Mouse (Mus musculus) CH12.LX (cell line): ENCODE measurements around the gene Olfr71. TPM values are rescaled to one million over a fixed set of nuclear protein-coding genes. Genes with fewer than 3 reads are reported as not detected.

Experiments
- DNase-seq: peaks from one replicate; pipeline ENCODE4 v3.0.0-alpha.2; 2013; ENCODE audit errors: extremely low read depth
- H3K27ac ChIP-seq: 2 replicates; pipeline ENCODE4 v1.5.1; 2012; ENCODE audit warnings: low read depth, mild to moderate bottlenecking, control low read depth, moderate library complexity; ENCODE audit not compliant: insufficient read depth
- H3K27me3 ChIP-seq: replicated peaks from 2 replicates; pipeline ENCODE3; 2012; ENCODE audit warnings: inconsistent platforms
- H3K36me3 ChIP-seq, 2 experiments: replicated peaks in 1 of 2; 2 replicates each; pipeline versions ENCODE3 to v1.6.1; 2012; ENCODE audit warnings: inconsistent platforms in 1 of 2, low read length in 1 of 2, mild to moderate bottlenecking in 1 of 2, mixed read lengths in 1 of 2, moderate library complexity in 1 of 2; ENCODE audit not compliant: control insufficient read depth in 1 of 2, insufficient read depth in 1 of 2
- H3K4me1 ChIP-seq, 2 experiments: 2 replicates each; pipeline ENCODE4 v1.6.1; 2012; ENCODE audit warnings: inconsistent platforms in 1 of 2, moderate library complexity in 1 of 2; ENCODE audit not compliant: insufficient read depth in 2 of 2, control insufficient read depth in 1 of 2
- H3K4me2 ChIP-seq: 2 replicates; pipeline ENCODE4 v1.6.1; 2012; ENCODE audit warnings: low read depth, mild to moderate bottlenecking, control low read depth; ENCODE audit not compliant: poor library complexity, insufficient read depth, severe bottlenecking
- H3K4me3 ChIP-seq, 3 experiments: fragments of 150-350 bp in 1 of 3; sonication (generic) in 1 of 3; replicated peaks in 1 of 3; 2 replicates each; pipeline versions ENCODE3 to v1.5.1; 2011 to 2012; ENCODE audit warnings: low read depth in 2 of 3, low read length in 2 of 3, mild to moderate bottlenecking in 2 of 3, moderate library complexity in 2 of 3, control low read depth in 1 of 3, improper control_type of control experiment in 1 of 3, inconsistent platforms in 1 of 3, mixed read lengths in 1 of 3; ENCODE audit not compliant: poor library complexity in 1 of 3
- H3K79me2 ChIP-seq: replicated peaks from 2 replicates; pipeline ENCODE4 v1.6.1; 2012; ENCODE audit warnings: mild to moderate bottlenecking, moderate library complexity; ENCODE audit not compliant: control insufficient read depth, poor library complexity, insufficient read depth, severe bottlenecking; ENCODE audit errors: extremely low read depth
- H3K9ac ChIP-seq: 2 replicates; pipeline ENCODE4 v1.6.1; 2012; ENCODE audit warnings: low read depth, mild to moderate bottlenecking, control low read depth, moderate library complexity; ENCODE audit not compliant: insufficient read depth
- H3K9me3 ChIP-seq: replicated peaks from 2 replicates; pipeline ENCODE3; 2012; ENCODE audit warnings: low read length, inconsistent platforms, mixed read lengths
- BHLHE40 ChIP-seq: IDR thresholded peaks from 2 replicates; pipeline ENCODE4 v1.6.1; 2011; ENCODE audit warnings: mild to moderate bottlenecking, low read depth, low read length, improper control_type of control experiment
- EP300 ChIP-seq: IDR thresholded peaks from 2 replicates; pipeline ENCODE4 v1.6.1; 2011; ENCODE audit warnings: low read length, improper control_type of control experiment
- ETS1 ChIP-seq: conservative IDR thresholded peaks from 2 replicates; pipeline ENCODE4 v1.6.1; 2012; ENCODE audit warnings: low read depth, mild to moderate bottlenecking, inconsistent platforms, low read length, improper control_type of control experiment, moderate library complexity
- JUN ChIP-seq: IDR thresholded peaks from 2 replicates; pipeline ENCODE4 v1.6.1; 2011; ENCODE audit warnings: low read depth, mild to moderate bottlenecking, low read length, improper control_type of control experiment, moderate library complexity; ENCODE audit not compliant: insufficient read depth
- MAFK ChIP-seq: IDR thresholded peaks from 2 replicates; pipeline ENCODE4 v1.6.1; 2011; ENCODE audit warnings: low read length, improper control_type of control experiment; ENCODE audit not compliant: insufficient replicate concordance
- MAX ChIP-seq: IDR thresholded peaks from 2 replicates; pipeline ENCODE4 v1.6.1; 2011; ENCODE audit warnings: low read length, improper control_type of control experiment
- MAZ ChIP-seq: IDR thresholded peaks from 2 replicates; pipeline ENCODE4 v1.6.1; 2012; ENCODE audit warnings: low read depth, mild to moderate bottlenecking, inconsistent platforms, low read length, improper control_type of control experiment, moderate library complexity
- MEF2A ChIP-seq: IDR thresholded peaks from 2 replicates; pipeline ENCODE4 v1.6.1; 2014; ENCODE audit warnings: low read depth, mild to moderate bottlenecking, inconsistent platforms, low read length, improper control_type of control experiment, borderline replicate concordance
- MYC ChIP-seq: IDR thresholded peaks from 2 replicates; pipeline ENCODE4 v1.6.1; 2011; ENCODE audit warnings: low read depth, mild to moderate bottlenecking, improper control_type of control experiment, low read length
- RCOR1 ChIP-seq: conservative IDR thresholded peaks from 2 replicates; pipeline ENCODE4 v1.6.1; 2012; ENCODE audit warnings: low read depth, mild to moderate bottlenecking, inconsistent platforms, low read length, improper control_type of control experiment
- UBTF ChIP-seq: IDR thresholded peaks from 2 replicates; pipeline ENCODE4 v1.6.1; 2012; ENCODE audit warnings: low read depth, mild to moderate bottlenecking, inconsistent platforms, low read length, improper control_type of control experiment, moderate library complexity
- USF1 ChIP-seq: IDR thresholded peaks from 2 replicates; pipeline ENCODE4 v1.6.1; 2014; ENCODE audit warnings: low read depth, mild to moderate bottlenecking, inconsistent platforms, low read length, improper control_type of control experiment
- ZKSCAN1 ChIP-seq: IDR thresholded peaks from 2 replicates; pipeline ENCODE4 v1.6.1; 2012; ENCODE audit warnings: low read depth, inconsistent platforms, low read length, improper control_type of control experiment, borderline replicate concordance
- ZMIZ1 ChIP-seq: IDR thresholded peaks from 2 replicates; pipeline ENCODE4 v1.6.1; 2012; ENCODE audit warnings: low read depth, mild to moderate bottlenecking, inconsistent platforms, low read length, improper control_type of control experiment
- dilution Hi-C: fragments of 300-500 bp; cut with MboI; formaldehyde crosslinking; loops from 2 replicates; pipeline ENCODE4 v1.14.3; 2020; ENCODE audit warnings: low sequenced_read_pairs; ENCODE audit not compliant: extremely low pct_unique_long_range_greater_than_20kb, extremely low pct_ligation_motif_present
- in situ Hi-C: fragments of 300-500 bp; cut with MboI; formaldehyde crosslinking; loops from 3 replicates; pipeline ENCODE4 v1.14.3; 2019; ENCODE audit warnings: low sequenced_read_pairs, low pct_ligation_motif_present, low pct_unique_long_range_greater_than_20kb, mixed read lengths
- polyA plus RNA-seq: library from polyadenylated mRNA; unstranded; fragments of >175 nt; gene quantifications from 2 replicates; pipeline ENCODE4 v1.2.1, GENCODE M21; 2012; ENCODE audit warnings: low read depth; ENCODE audit not compliant: insufficient read length
- total RNA-seq, 2 experiments: library from RNA; depleted of rRNA; stranded (reverse); fragments of 300-350 nt in 1 of 2; fragments of >200 nt in 1 of 2; gene quantifications; 2 replicates each; pipeline ENCODE4 v1.2.3; 2012 to 2014

The Olfr71 gene
- total and polyA plus RNA-seq, 3 experiments: not detected

GRCm38 (mm10) chr4:43738989-43739674, 29.1 kb upstream of the Olfr71 start:
- no peak for DNase-seq
- in situ Hi-C loops: loop anchor here (10.0 to 25.0 kb wide), 2 partner anchors 116 to 248 kb away; partner anchors contain the start of genes Ccin and Olfr155
- H3K9me3 ChIP-seq: no peaks in the 10 kb centered on the region
- no peak for TF ChIP-seq ETS1
- TF ChIP-seq UBTF: no peak
- no peak for TF ChIP-seq BHLHE40
- TF ChIP-seq MEF2A: no peak
- no peak for TF ChIP-seq MYC
- TF ChIP-seq JUN: no peak
- TF ChIP-seq ZMIZ1: no peak
- no peak for TF ChIP-seq EP300
- no peak for TF ChIP-seq RCOR1
- no peak for TF ChIP-seq MAFK
- no peak for TF ChIP-seq ZKSCAN1
- no peak for TF ChIP-seq MAZ
- H3K27ac ChIP-seq: no peak overlapping the region
- H3K9ac ChIP-seq: no peak overlapping the region
- dilution Hi-C loops: no loop called here
- H3K4me2 ChIP-seq: no peak overlapping the region
- peaks cover 37% of the 10 kb centered on the region for H3K27me3 ChIP-seq
- H3K4me1 ChIP-seq: peaks cover 0 to 3% of the 10 kb centered on the region in 2 experiments; a peak in 1 of 4 replicates
- no peak overlapping the region for H3K4me3 ChIP-seq
- H3K79me2 ChIP-seq: no peaks in the 10 kb centered on the region
- no peaks in the 10 kb centered on the region for H3K36me3 ChIP-seq

GRCm38 (mm10) chr4:43737144-43737543, 27.1 kb upstream of the Olfr71 start:
- Histone ChIP-seq H3K4me1 (peaks cover 0 to 2% of the 10 kb centered on the region in 2 experiments; a peak in 1 of 4 replicates), H3K9ac (no peak overlapping the region), H3K27ac (no peak overlapping the region), H3K27me3 (peaks cover 56% of the 10 kb centered on the region), H3K36me3 (no peaks in the 10 kb centered on the region), H3K4me3 (no peak overlapping the region), H3K79me2 (no peaks in the 10 kb centered on the region), H3K9me3 (no peaks in the 10 kb centered on the region), H3K4me2 (no peak overlapping the region)
- dilution Hi-C loops (no loop called here), in situ Hi-C loops (loop anchor here (10.0 to 25.0 kb wide), 2 partner anchors 118 to 250 kb away; partner anchors contain the start of genes Ccin and Olfr155)
- no peak for DNase-seq
- no peak for TF ChIP-seq USF1
- TF ChIP-seq MAFK: no peak
- no peak for TF ChIP-seq MAX
